Mouse (Mus musculus) liver, embryonic 13.5 days (tissue): ENCODE measurements at regions not wholly inside any gene's neighbourhood (a gene's known extent, or its start where the extent isn't known, plus 50 kb on each side); places are given as distances from the start of the nearest gene placed in this dataset.

Experiments used
- ATAC-seq: fragments of 200-750 bp; cut with Nextera tagmentation; 2 replicates; pipeline ENCODE4 v1.8.0; 2017; ENCODE audit warnings: low read depth, mild to moderate bottlenecking, moderate number of reproducible peaks, moderate library complexity
- DNase-seq: peaks from one replicate; pipeline ENCODE4 v3.0.0; 2022
- H3K27ac ChIP-seq: fragments of 300-500 bp; sonication (generic); 2 replicates; pipeline ENCODE4 v1.5.1; 2015; ENCODE audit warnings: moderate library complexity, mild to moderate bottlenecking, inconsistent platforms
- H3K27me3 ChIP-seq: fragments of 300-500 bp; sonication (generic); 2 replicates; pipeline ENCODE4 v1.6.1; 2015; ENCODE audit warnings: mild to moderate bottlenecking, inconsistent platforms
- H3K36me3 ChIP-seq: fragments of 300-500 bp; sonication (generic); 2 replicates; pipeline ENCODE4 v1.6.1; 2015; ENCODE audit warnings: mild to moderate bottlenecking, inconsistent platforms
- H3K4me1 ChIP-seq: fragments of 300-500 bp; sonication (generic); replicated peaks from 2 replicates; pipeline ENCODE4 v1.6.1; 2015; ENCODE audit warnings: inconsistent platforms
- H3K4me2 ChIP-seq: fragments of 300-500 bp; sonication (generic); 2 replicates; pipeline ENCODE4 v1.6.1; 2015; ENCODE audit warnings: inconsistent platforms, mild to moderate bottlenecking, moderate library complexity
- H3K4me3 ChIP-seq: fragments of 300-500 bp; sonication (generic); replicated peaks from 2 replicates; pipeline ENCODE4 v1.5.1; 2015; ENCODE audit warnings: mild to moderate bottlenecking, inconsistent platforms
- H3K9ac ChIP-seq: fragments of 300-500 bp; sonication (generic); 2 replicates; pipeline ENCODE4 v1.6.1; 2015; ENCODE audit warnings: mild to moderate bottlenecking, inconsistent platforms
- H3K9me3 ChIP-seq: fragments of 300-500 bp; sonication (generic); replicated peaks from 2 replicates; pipeline ENCODE4 v1.6.1; 2016; ENCODE audit warnings: inconsistent platforms
- WGBS: fragments of 180-500 bp; shearing (Covaris S2); methylation state at CpG from one replicate; pipeline ENCODE4 v1.1.7; 2015; ENCODE audit not compliant: insufficient replicate concordance; 5-methylcytosine and 5-hydroxymethylcytosine counted together

- no peak for DNase-seq
- no peaks in the 10 kb centered on the region for H3K36me3 ChIP-seq
- no peaks in the 10 kb centered on the region for H3K4me1 ChIP-seq
- no peak overlapping the region for H3K4me2 ChIP-seq
- no peaks in the 10 kb centered on the region for H3K27me3 ChIP-seq
- no peak overlapping the region for H3K27ac ChIP-seq
- 75% methylated on average over 14 of the region's 14 CpGs for WGBS
- H3K9ac ChIP-seq = no peak overlapping the region
- H3K4me3 ChIP-seq = no peak overlapping the region
- no peak for ATAC-seq
- H3K9me3 ChIP-seq = no peaks in the 10 kb centered on the region
Measured at GRCm38 (mm10) chr7:118296856-118297518, 53.5 kb upstream of the Smg1 start.

- no peaks in the 10 kb centered on the region for H3K36me3 ChIP-seq
- H3K27ac ChIP-seq = no peak overlapping the region
- no peaks in the 10 kb centered on the region for H3K4me1 ChIP-seq
- no peak overlapping the region for H3K4me3 ChIP-seq
- H3K27me3 ChIP-seq = no peaks in the 10 kb centered on the region
- no peak overlapping the region for H3K4me2 ChIP-seq
- no peaks in the 10 kb centered on the region for H3K9me3 ChIP-seq
- 55% methylated on average over 6 of the region's 6 CpGs for WGBS
- H3K9ac ChIP-seq = no peak overlapping the region
- DNase-seq = no peak
- ATAC-seq = no peak
Measured at GRCm38 (mm10) chr7:118295855-118296254, 52.4 kb upstream of the Smg1 start.

- ATAC-seq = no peak
- no peaks in the 10 kb centered on the region for H3K36me3 ChIP-seq
- no peak overlapping the region for H3K4me2 ChIP-seq
- H3K9ac ChIP-seq = no peak overlapping the region
- no peaks in the 10 kb centered on the region for H3K4me1 ChIP-seq
- no peak overlapping the region for H3K27ac ChIP-seq
- 60% methylated on average over 11 of the region's 11 CpGs for WGBS
- no peak for DNase-seq
- no peaks in the 10 kb centered on the region for H3K9me3 ChIP-seq
- H3K27me3 ChIP-seq = no peaks in the 10 kb centered on the region
- H3K4me3 ChIP-seq = no peak overlapping the region
Measured at GRCm38 (mm10) chr7:118295275-118295674, 51.8 kb upstream of the Smg1 start.

GRCm38 (mm10) chr7:118294637-118295036 is 51.2 kb upstream of the Smg1 start:
- H3K9me3 ChIP-seq = no peaks in the 10 kb centered on the region
- no peak overlapping the region for H3K4me3 ChIP-seq
- H3K27me3 ChIP-seq = no peaks in the 10 kb centered on the region
- no peak for DNase-seq
- no peak overlapping the region for H3K9ac ChIP-seq
- no peak overlapping the region for H3K4me2 ChIP-seq
- ATAC-seq = no peak
- no peaks in the 10 kb centered on the region for H3K36me3 ChIP-seq
- WGBS = 84% methylated on average over 12 of the region's 12 CpGs
- no peak overlapping the region for H3K27ac ChIP-seq
- no peaks in the 10 kb centered on the region for H3K4me1 ChIP-seq
